Mouse (Mus musculus) left cerebral cortex, adult 18-20 months (tissue): Measurements from ENCODE around the gene Krtap9-3. TPM values are rescaled to one million over a fixed set of nuclear protein-coding genes. Genes with fewer than 3 reads are reported as not detected.
"Not testable (repeated sequence)": the region's sequence is repeated elsewhere in the genome, so short reads cannot be mapped to it uniquely, and the experiment has no call there.

Experiments
- DNase-seq, 2 experiments: peaks; one replicate each; pipeline ENCODE4 v3.0.0; 2021 to 2022; ENCODE audit warnings: low spot score in 2 of 2, mixed read lengths in 1 of 2
- long read RNA-seq, 2 experiments: library from polyadenylated mRNA; stranded (forward); transcript quantifications; one replicate each; pipeline ENCODE4 v2.0.0; 2021
- total RNA-seq, 2 experiments: library from RNA; stranded (reverse); gene quantifications; 2 replicates each; pipeline ENCODE4 v1.2.3; 2021

Krtap9-3 gene
- not detected for total RNA-seq
- long read RNA-seq, experiment 1, result 0 reads
- long read RNA-seq, experiment 2, result 0 reads

DNA sequence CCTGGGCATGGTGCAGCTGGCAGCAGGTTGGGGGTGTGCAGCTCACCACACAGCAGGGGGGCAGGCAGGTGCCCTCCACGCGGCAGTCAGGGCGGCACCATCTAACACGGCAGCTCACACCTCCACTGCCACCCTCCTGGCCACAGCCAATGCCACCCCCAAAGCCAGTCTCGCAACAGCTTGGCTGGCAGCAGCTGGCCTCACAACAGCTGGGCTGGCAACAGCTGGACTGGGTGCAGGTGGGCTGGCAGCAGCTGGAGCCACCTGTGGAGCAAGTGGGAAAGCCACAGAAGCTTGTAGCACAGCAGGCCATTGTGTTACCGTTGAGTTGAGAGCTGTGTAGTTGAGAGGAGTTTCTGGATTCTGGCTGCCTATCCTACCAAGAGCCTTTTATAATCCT, at the start of gene Krtap9-3:
Krtap9-3 (minus strand) TSS at position 364 of the 400 bp plus-strand sequence.
- DNase-seq, result not testable (repeated sequence)

DNA sequence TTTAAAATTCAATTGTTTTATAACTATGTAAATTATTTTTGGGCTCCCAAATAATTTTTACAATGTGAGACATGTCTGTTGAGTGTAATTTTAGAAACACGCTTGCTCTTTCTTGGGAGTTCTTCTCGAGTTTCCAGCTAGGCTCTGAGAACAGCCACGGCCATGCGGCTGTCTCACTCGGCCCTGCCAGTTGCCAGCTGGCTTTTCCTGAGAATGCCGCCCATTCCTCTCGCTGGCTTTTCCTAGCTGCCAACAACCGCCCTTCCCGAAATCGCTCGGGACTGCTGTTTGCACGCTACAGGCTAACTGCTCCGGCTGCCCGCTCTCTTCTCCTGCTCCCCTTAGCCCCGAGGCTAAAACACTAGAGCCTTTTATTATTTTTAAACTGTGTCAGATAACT, 48.5 kb upstream of the Krtap9-3 start:
- DNase-seq, result peak; percentile 11 to 41

DNA sequence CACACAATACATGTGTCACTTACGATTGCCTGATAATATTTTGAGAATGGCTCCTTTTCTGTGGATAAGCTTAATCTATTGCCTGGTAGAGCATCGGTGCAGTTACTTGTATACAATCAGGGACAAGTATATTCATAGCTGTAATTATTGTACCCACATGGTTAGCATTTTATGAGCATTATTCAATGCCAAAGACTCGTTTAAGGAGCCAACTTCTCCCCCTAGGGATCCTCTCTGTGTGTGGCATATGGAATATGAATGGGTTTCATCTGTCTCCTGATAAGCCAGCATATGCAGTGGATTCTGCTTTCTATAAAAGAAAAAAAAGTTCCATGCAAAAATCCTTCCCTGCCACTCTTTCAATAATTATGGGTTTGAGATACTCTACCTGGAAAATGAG, 46.4 kb upstream of the Krtap9-3 start:
- no peak for DNase-seq

DNA sequence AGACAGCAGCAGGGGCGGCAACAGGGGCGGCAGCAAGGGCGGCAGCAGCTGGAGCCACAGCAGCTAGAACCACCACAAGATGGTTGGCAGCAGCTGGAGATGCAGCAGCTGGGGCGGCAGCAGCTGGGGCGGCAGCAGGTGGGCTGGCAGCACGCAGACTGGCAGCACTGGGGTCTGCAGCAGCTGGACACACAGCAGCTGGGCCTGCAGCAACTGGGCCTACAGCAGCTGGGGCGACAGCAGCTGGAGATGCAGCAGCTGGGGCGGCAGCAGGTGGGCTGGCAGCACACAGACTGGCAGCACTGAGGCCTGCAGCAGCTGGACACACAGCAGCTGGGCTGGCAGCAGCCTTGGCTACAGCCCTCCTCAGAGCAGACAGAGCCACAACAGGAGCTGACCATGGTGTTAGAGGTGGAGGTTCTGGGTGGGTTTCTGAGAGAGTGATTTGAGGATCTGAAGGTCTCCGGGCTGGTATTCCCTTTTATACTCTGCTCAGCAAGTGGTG, 45.8 kb upstream of the Krtap9-3 start, which contains the start of gene Krtap4-7:
Krtap4-7 (minus strand) TSS at position 455 of the 505 bp plus-strand sequence.
- DNase-seq, result not testable (repeated sequence)

DNA sequence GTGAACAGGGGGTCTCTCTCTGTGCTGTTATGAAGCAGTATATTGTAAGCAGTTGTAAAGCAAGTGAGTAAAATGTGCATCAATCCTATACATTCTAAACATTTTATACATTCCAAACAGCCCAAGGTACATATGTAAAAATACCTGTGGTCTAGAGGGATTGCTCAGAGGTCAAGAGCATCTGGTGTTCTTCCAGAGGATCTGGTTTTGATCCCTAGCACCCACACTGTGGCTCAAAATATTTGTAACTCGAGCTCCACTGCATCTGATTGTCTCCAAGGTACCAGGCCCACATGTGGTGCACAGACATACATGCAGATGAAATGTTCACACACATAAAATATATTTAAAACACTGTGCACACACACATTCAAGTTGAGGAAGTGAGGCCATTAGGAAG, 43.0 kb upstream of the Krtap9-3 start:
- DNase-seq, result no peak

DNA sequence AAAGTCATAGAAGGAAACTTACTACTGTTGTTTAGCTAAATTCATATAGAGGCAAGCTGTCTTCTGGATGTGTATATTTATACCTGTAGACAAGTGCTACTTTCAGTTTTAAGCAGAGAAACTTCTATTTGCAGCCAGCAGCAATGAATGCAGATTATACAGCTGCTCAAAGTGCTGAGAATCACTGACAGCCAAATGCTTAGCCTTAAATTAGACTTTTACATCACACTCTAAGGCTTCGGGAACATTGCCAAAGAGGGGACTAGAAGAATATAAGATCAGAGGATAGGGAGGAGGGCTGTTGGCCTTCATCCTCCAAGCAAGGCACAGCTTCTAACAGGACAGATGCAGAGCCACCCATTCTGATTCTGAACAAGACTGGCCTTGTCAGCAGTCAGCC, 39.2 kb upstream of the Krtap9-3 start:
- DNase-seq, result no peak

DNA sequence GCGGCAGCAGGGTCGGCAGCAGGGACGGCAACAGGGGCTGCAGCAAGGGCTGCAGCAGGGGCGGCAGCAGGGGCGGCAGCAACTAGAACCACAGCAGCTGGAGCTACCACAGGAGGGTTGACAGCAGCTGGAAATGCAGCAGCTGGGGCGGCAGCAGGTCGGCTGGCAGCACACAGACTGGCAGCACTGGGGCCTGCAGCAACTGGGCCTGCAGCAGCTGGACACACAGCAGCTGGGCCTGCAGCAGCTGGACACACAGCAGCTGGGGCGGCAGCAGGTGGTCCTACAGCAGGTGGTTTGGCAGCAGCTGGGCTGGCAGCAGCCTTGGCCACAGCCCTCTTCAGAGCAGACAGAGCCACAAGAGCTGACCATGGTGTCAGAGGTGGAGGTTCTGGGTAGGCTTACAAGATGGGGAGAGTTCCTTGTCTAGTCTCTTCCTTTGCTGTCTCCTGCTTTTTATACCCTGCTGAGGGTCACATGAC, 36.8 kb upstream of the Krtap9-3 start, which contains the start of gene Krtap4-2:
Krtap4-2 (minus strand) TSS at position 432 of the 482 bp plus-strand sequence.
- DNase-seq, result no peak

DNA sequence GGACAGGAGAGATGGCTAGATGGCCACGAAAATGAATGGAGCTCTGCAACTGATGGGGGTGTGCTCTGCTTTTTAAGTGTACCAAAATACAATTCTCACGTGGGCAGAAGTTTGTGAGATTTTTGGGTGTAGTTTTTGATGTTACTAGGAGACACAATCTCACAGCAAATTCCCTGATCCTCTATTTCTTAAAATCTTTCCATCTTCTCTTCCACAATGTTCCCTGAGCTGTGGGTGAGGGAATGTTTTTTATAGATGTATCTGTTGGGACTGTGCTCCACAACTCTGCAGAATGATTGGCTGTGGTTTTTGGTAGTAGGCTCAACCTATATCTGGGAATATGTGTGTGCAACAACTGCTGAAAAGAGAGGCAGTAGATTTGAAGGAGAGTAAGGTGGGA, 35.4 kb upstream of the Krtap9-3 start:
- DNase-seq, result peak in 1 of 2 experiments; percentile 29

DNA sequence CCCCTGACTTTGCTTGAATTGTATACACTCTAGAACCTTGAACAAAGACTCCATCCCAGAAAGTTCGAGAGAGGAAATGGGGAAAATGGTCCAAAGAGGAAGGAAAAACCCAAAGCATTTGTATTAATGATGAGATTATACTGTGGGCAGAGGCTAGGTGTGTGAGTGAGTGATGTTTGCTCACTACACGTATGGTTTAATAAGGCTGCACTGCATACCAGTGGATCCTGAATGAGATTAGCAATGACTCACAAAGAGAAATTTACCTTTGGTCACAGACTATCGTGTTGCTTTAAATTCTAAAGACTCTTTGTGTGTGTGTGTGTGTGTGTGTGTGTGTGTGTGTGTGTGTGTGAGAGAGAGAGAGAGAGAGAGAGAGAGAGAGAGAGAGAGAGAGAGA, 33.0 kb upstream of the Krtap9-3 start:
- no peak for DNase-seq

DNA sequence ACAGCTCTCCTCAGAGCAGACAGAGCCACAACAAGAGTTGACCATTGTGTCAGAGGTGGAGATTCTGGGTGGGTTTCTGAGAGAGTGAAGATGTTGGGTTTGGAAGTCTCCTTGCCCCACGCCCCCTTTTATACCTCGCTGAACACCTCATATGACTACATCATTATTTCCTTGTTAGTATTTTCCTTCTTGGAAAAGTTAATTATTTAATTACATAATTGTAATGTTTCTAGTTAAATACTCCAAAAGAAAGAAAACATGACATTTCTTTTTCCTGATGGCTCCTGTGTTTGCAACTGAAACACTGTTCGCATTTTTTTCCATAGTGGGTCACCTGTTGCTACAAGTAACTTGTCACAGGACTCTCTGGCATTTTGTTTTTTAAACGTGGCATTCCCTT, 30.2 kb upstream of the Krtap9-3 start, which contains the start of gene Krtap4-1:
Krtap4-1 (minus strand) TSS at position 101 of the 400 bp plus-strand sequence.
- no peak for DNase-seq

DNA sequence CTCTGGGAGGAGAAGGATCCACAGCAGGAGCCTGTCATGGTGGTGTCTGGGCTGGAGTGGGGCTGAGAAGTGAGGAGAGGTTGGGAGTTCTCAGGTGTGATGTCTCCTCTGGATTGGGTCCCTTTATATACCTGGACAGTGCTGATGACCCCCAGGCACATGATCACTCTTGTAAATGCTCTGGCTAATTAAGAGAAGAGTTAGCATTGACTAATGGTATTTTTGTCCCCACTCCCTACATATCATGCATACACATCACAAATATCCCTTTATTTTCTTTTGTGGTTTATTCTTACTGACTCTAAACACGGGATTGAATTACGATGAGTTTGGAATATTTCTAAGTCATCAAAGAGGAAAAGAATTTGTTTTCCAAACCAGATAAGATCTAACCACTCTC, 22.4 kb upstream of the Krtap9-3 start, which contains the start of gene Gm11562:
Gm11562 (minus strand) TSS at position 101 of the 400 bp plus-strand sequence.
- no peak for DNase-seq

DNA sequence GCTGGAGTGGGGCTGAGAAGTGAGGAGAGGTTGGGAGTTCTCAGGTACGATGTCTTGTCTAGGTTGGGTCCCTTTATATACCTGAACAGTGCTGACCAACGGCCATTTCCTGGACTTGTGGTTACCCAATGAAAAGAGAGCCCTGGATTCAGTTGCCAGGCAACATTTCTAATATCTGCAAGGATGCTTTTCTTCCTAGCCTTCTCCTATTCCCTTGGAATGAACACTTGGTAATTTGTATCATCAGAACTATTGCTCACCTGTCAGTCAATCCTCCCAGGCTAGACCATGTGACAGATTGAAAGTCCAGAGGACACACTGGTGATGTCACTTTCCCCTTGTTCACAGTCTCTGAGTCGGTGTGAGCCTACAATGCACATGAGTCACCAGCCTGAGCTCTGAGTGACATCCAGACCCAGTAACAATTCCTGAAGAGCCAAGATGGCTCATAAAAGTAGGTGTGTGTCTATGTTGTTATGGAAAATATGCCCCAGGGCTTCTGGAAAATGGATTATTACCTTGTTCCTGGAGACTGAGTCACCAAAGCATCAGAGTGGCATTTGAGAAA, 17.0 kb upstream of the Krtap9-3 start, which contains the start of gene Krtap2-4:
Krtap2-4 (minus strand) TSS at position 51 of the 568 bp plus-strand sequence.
- no peak for DNase-seq

DNA sequence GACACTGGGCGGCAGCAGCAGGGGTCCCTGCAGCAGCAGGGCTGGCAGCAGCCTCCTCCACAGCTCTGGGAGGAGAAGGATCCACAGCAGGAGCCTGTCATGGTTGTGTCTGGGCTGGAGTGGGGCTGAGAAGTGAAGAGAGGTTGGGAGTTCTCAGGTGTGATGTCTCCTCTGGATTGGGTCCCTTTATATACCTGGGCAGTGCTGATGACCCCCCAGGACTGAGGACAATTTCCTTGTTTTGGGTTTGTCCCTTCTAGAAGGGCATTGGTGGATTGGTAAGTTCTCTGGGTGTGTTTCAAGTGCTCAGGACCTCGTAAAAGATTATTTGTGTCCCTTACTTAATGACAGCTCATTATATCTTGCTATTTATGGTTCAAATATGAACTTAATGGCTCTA, 12.2 kb upstream of the Krtap9-3 start, which contains the start of gene Gm11937:
Gm11937 (minus strand) TSS at position 101 of the 400 bp plus-strand sequence.
- DNase-seq, result not testable (repeated sequence)

DNA sequence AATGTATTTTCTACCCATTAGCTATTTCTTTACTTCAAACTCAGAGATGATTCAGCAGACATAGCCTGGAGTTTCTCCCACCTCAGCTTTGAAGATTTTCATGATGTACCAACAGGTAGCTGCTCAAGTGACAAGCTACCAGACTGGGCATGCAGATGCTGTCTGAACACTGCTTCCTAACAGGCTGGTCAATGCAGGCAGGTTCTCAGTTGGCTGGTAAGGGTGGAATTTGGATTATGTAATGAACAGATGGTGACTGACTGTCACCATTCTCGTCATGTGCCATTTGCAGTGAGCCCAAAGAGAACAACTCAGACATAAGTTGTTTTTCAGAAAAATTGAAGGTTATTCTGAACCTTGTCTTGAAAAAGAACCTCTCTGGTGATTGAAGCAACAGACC, 11.2 kb upstream of the Krtap9-3 start:
- peak; percentile 25 to 46 for DNase-seq

DNA sequence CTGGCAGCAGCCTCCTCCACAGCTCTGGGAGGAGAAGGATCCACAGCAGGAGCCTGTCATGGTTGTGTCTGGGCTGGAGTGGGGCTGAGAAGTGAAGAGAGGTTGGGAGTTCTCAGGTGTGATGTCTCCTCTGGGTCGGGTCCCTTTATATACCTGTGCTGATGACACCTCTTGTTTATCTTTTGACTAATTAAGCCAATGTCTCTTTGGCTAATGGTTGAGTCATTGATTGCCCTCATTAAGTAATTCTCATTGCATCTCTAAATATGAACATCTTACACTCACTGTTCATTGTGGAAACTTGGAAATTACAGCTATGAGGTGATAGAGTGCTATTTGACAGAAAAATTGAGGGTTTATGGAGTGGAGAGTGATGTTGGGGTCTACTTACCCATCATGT, 5.3 kb upstream of the Krtap9-3 start, which contains the start of gene Gm11938:
Gm11938 (minus strand) TSS at position 101 of the 400 bp plus-strand sequence.
- not testable (repeated sequence) for DNase-seq

DNA sequence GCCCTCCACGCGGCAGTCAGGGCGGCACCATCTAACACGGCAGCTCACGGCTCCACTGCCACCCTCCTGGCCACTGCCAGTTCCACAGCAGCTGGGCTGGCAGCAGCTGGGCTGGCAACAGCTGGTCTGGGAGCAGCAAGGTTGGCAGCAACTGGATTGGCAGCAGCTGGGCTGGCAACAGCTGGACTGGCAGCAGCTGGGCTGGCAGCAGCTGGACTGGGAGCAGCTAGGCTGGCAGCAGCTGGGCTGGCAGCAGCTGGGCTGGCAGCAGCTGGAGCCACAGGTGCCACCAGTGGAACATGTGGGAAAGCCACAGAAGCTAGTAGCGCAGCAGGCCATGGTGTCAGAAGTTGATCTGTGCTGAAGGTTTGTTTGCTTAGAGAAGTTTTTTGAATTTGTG, 6.9 kb downstream of the Krtap9-3 start, which contains the start of gene Krtap1-3:
Krtap1-3 (minus strand) TSS at position 359 of the 400 bp plus-strand sequence.
- no peak for DNase-seq

DNA sequence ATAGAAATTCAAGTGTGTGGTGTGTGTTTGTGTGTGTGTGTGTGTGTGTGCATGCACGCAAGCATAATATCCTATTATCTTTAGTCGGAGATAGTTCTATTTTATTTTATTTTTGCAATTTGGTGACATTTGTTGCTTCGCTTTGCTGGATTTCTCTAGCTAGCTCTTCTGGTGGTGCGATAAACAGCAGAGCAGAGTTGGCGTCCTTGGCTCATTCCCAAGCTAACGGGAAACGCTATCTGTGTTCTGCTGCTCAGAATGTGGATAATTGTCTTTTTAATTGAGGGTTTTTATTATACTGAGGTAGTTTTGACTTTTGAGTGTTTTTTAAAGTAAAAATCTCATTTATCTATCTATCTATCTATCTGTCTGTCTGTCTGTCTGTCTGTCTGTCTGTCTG, 12.8 kb downstream of the Krtap9-3 start:
- DNase-seq, result peak; percentile 14 to 32

DNA sequence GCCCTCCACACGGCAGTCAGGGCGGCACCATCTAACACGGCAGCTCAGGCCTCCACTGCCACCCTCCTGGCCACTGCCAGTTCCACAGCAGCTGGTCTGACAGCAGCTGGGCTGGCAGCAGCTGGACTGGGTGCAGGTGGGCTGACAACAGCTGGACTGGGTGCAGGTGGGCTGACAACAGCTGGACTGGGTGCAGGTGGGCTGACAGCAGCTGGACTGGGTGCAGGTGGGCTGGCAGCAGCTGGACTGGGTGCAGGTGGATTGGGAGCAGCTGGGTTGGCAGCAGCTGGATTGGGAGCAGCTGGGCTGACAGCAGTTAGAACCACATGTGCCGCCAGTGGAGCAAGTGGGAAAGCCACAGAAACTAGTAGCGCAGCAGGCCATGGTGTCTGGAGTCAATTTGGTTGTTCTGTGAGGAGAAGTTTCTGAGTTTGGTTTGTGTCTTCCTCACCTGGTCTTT, 14.6 kb downstream of the Krtap9-3 start, which contains the start of gene Krtap1-4:
Krtap1-4 (minus strand) TSS at position 410 of the 460 bp plus-strand sequence.
- no peak for DNase-seq

DNA sequence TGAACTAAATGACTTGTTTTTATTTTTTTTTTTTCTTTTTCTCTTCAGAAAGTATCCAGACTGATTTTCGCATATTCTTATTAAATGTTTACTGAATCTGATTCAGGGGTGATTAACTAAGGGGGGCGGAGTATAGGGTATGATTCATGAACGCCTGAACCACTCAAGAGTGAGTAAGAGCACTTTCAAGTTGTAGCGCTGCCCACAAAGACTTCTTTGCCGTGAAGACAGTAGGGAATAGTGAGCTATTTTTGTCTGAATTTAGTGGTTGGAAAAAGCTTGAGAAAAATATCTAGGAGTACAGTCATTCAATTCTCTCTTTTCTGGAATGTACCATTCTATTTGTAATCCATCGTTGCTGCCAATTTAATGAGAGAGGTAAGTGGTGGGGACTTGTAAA, 16.3 kb downstream of the Krtap9-3 start:
- DNase-seq, result no peak

DNA sequence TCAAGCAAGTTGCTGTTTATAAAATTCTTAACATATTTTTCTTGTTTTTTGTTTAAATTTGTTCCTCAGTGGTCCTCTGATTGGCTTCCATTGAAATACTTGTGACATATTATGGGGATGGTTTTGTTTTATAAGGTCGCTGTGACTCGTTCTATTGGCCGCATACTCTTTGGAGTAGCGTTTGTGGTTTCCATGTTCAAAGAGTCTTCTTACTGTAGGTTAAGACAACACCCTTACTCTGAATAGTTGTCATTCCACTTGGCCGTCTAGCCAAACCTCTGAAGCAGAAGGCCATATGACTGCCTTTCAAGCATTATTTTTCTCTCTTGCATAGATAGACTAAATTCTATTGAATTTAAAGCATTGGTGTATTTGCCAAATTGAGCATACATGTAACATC, 16.9 kb downstream of the Krtap9-3 start:
- DNase-seq, result no peak

DNA sequence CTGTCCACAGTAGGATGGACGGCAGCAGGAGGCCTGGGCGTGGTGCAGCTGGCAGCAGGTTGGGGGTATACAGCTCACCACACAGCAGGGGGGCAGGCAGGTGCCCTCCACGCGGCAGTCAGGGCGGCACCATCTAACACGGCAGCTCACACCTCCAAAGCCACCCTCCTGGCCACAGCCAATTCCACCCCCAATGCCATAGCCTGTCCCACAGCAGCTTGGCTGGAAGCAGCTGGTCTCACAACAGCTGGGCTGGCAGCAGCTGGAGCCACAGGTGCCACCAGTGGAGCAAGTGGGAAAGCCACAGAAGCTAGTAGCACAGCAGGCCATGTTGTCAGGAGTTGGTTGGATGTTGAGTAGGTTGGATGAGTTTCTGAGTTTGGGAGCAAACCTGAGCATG, 17.3 kb downstream of the Krtap9-3 start, which contains the start of gene Krtap1-5:
Krtap1-5 (minus strand) TSS at position 381 of the 400 bp plus-strand sequence.
- no peak for DNase-seq

DNA sequence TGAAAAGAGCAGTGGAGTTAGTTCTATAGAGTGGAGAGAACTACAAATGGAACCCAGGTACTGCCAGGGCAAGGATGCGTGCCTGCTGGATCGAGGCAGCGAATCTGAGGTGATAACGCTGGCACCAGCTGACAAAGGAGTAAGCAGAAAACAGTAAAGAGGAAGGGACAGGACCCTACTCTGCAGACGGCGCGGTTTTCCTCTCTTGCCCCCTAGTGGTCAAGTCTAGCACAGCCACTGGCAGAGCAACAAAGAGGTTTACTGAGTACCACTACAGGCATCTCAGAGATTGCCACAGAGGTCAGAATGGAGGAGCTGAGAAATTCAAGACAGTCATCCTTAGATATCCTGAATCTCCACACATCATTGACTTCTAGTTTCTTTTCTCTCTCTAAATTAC, 23.8 kb downstream of the Krtap9-3 start:
- peak; percentile 49 to 68 for DNase-seq
